Mouse (Mus musculus) kidney, postnatal 36 days (tissue): ENCODE results near the gene Ulk2.
"Not testable (repeated sequence)": the region's sequence is repeated elsewhere in the genome, so short reads cannot be mapped to it uniquely, and the experiment has no call there.

ENCODE experiments used
- DNase-seq, 2 experiments: peaks; one replicate each; pipeline ENCODE4 v3.0.0; 2021 to 2022; ENCODE audit warnings: mixed read lengths in 2 of 2

Gene Ulk2

DNA sequence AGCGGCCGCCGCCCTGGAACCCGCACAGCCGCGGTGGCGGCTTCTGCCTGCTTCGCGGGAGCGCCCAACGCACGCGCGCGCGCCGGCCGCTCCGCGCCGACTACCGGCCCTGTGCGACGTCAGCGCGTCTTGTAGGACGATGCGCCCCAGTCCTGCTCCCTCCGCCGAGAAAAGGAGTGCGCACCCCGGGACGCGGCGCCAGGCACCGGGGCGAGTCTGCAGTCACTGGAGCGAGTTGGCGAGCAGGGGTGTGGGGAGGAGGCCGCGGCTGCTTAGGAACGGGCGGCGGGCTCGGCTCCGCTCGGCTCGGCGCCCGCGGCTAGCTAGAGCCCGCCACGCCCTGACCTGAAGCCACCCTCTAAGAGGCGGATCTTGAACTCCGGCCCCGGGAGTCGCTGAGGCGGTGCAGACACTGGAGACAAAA lies at the start of gene Ulk2:
Gene Ulk2 (minus strand): TSS at position 86 of the 424 bp plus-strand sequence.
- peak; percentile 90 to 92 for DNase-seq

DNA sequence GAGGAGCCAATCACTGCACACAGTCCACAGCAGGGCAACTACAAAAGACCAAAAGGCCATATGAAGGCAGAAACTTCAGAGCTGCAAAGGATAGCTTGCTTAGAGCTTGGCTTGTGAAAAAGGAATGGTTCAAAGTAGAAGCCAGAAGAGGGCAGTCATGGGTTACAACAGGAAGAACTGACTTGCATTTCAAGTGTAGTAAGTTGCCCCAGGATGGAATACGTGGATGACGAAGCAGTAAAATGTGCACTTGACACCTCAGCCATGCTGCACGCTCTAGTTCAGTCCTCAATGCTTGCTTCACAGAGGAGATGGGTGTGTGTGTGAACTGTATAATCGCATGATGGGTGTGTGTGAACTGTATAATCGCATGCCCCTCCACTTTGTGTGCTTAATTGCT lies 27.3 kb upstream of the Ulk2 start:
- peak; percentile 7 to 14 for DNase-seq

DNA sequence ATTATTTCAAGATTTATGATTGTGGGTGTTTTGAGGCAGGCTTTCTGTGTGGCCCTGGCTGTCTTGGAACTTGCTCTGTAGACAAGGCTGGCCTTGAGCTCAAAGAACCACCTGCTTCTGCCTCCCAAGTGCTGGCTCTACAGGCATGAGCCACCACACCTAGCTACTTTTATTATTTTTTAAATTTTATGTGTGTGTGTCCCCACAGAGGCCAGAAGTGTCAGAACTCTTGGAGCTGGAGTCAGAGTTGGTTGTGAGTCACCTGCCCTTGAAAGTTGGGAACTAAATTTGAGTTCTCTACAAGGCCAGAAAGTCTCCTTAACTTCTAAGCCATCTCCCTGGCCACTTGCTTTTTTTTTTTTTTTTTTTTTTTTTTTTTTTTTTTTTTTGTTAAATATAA lies 25.0 kb upstream of the Ulk2 start:
- no peak for DNase-seq

DNA sequence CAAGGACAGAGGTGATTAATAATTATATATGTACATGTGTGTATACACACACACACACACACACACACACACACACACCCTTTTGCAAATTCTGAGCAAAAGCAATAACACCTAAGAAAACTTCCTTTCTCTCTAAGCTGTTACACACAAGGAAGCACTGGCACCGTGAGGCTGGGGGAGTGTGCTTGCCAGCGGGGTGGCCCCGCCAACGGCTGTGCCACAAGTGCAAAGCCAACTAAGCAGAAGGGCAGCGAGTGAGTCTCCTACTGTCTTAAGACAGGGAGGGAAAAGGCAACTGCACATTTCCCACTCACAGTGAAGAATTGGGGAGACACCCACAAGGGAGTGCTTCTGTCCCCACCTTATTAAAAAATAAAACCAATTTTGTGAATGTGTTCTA lies 17.0 kb upstream of the Ulk2 start:
- DNase-seq = no peak

DNA sequence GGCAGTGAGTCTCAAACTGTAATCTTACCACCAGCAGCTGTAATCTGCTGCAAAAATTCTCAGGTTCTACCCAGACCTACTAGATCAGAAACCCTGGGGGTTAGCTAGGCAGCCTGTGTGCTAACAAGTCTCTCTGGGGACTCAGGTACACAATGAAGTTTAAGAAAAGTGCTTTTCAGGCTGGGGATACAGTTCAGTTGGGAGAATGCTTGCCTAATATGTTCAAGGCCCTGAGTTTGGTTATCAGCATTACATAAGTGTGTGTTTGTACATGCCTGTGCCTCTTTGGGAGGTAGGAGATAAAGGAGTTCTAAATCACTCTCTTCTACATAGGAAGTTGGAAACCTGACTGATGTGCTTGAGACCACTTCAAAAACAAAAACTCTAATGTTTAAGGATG lies 12.0 kb upstream of the Ulk2 start:
- DNase-seq = no peak

DNA sequence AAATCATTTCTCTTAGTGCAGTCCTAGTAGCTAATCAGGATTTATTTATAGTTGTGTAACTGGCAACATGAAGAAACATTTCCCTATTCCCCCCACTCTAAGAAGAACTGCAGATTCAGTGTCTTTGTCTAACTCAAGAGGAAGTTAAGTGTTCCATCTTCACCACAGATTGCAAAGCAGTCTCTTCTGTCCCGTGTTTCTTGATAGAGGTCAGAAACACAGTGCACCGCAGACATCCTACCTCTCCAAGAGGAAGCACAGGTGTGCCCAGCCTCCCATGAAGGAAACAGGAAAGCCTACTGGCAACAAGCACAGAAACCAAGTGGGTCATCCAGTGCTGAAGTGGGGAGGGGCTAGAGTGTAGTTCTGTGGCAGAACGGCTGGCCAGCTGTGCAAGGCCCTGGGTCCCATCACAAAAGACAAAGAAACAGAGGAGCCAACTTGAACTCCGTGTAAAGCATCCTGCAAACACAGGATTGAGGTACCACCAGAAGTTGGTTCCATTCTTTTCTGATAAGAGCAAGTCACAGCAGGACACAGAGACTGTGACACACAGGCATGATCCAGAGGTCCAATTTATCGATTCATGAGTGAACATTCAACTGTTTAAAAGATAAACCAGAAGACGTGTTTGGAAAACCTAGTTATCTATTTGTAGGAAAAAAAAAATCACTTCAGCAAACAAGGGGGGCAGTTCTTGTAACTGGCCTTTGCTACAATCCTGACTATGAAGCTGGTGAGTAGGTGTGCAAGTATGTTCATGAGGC lies 7.1 kb upstream of the Ulk2 start:
- no peak for DNase-seq

DNA sequence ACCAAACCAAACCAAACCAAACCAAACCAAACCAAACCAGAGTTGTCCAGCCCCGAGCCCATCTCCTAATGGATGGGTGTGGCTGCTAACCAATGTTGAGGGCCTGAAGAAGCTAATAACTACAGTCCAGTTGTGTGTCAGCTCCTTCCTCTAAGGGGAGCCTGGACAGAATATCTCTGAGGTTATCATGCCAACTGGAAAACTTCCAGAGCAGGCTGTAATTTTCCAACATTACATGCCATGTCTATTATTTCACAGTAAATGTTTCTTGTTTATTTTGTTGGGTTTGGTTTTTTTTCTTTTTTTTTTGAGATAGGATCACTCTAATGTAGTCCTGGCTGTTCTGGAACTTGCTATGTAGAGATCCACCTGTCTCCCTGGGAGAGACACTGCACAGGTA lies 4.4 kb upstream of the Ulk2 start:
- peak in 1 of 2 experiments; percentile 12 for DNase-seq

DNA sequence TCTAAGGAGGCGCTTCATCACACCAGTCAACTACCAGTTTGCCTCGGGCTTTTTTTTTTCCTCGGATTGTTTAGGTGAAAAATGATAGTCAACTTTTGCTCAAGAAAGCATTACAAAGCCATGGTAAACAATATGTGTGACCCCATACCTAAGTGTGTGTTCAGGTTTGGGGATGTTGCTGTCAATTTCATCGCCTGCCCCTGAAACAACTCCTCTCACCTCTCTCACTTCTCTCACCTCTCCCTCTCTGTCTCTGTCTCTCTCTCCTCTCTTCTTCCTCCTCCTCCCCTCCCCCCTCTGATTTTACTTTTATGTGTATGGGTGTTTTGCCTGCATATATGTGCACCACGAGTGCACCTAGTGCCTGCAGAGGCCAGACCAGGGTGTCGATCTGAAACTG lies 666 bp upstream of the Ulk2 start:
- no peak for DNase-seq

DNA sequence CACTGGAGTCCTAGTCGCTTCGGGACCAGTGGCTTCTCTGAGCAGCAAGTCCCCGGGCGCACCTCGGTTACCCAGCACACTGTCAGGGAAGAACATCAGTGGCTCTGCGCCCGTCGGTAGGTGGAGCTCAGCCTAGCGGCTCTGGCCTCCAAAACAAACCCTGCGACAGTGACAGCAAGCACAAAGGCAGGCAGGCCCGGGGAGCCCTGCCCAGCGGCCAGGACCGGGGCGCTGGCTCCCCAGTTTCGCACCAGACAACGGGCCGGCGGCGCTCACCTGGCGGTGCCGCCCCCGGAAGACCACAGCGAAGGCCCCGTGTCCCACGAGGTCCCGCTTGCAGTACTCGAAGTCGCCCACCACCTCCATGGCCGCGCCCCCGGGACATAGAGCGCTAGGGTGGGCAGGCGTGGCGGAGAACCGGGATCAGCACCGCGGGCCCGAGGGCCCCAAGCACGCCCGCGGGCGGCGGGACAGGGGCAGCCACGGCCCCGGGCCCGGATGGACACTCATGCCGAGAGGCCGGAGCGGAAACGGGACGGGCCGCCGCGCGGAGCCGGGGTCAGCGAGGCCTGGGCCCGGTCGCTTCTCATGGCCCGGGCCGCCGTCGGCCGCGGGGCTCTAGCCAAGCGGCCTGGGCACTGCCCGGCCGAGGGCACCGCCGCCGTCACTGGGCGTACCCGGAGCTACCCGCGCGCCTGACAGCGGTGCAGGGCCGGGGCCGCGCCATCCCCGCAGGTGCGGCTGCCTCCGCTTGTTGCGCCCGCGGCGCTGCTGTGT lies 474 bp downstream of the Ulk2 start:
- peak; percentile 87 to 89 for DNase-seq

DNA sequence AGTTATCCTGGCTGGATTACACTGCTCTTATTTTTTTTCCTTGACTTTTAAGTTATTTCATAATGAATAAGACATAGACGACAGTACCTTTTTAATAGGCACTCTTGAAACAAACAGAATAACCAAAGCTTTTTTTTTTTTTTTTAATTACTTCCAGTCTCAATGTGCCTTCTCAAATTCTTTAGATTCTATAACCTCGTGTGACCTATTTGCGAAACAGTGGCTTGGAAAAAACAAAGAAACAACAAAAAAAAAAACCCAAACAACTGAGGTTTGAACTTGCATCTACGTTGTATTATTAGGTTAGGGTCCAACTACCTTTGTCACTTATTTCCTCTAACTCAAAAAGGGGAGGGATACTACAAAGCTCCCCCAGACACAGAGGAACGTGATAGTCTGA lies 1.2 kb downstream of the Ulk2 start:
- DNase-seq = no peak

DNA sequence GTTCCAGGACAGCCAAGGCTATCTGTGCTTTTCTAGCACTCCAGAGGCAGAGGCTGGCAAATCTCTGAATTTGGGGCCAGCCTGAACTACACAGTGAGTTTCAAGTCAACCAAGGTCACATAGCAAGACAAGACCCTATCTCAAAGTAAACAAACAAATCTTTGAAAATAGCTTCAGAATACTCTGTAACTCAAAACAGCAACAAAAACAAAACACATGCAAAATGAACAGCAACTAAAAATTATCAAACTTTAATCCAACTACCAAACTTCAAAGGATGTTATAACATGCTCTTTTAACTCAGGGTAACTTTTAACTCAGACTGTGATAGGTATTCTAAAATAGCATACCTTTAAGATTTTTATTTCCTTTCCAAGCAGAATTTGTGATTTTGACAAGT lies 2.0 kb downstream of the Ulk2 start:
- no peak for DNase-seq

DNA sequence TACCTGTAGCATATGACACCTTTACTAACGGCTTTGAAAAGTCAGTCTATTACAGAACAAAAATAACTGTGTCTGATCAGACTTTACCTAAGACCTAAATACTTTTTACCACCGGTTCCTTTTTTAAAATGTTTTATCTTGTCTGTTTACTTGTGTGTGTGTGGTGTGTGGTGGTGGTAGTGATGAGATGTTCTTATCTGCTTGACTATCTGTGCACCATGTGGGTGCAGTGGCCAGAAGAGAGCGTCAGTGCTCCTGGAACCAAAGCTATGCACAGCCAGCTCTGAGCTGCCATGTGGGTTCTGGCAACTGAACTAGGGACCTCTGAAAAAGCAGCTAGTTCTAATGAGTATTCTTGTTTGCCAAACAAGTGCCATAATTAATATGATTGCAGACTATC lies 3.7 kb downstream of the Ulk2 start:
- peak; percentile 8 to 43 for DNase-seq

DNA sequence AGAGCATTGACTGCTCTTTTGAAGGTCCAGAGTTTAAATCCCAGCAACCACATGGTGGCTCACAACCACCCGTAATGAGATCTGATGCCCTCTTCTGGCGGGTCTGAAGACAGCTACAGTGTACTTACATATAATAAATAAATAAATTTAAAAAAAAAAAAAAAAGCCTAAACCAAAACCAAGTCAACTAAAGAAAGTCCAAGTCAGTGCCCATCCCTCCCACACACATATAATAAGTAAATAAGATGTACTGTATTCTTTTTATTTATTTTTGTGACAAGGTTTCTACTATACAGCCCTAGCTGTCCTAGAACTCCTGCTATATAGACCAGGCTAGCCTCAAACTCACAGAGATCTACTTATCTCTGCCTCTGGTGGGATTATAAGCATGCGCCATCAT lies 14.2 kb downstream of the Ulk2 start:
- DNase-seq = not testable (repeated sequence)

DNA sequence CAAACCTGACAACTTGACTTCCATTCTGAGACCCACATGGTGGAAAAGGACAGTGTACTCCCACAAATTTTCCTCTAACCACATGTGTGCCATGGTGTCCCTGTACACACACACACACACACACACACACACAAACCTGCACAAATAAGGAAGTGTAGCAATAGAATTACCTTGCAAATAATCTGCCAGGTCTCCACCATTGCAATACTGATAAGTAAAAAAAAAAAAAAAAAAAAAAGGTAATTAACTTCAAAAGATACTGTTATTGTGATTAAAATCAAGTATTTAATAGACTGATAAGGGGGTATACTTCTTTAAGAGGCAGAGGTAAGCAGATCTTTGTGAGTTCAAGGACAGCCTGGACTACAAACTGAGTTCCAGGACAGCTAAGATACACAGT lies 14.9 kb downstream of the Ulk2 start:
- DNase-seq = no peak

DNA sequence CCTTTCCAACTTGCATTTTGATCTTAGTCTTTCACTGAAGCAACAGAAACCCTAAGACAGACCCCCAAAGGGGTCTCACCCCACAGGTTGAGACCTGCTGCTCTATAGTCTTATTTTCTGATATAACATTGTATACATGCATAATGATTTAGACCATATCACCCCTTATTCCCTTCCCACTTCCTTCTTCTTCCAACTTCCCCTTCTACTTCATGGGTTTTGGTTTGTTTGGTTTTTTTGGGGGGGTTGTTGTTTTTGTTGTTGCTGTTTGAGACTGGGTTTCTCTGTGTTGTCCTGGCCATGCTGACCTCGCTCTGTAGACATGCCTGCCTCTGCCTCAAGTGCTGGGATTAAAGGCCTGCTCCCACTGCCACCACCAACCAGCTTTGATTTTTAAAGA lies 15.7 kb downstream of the Ulk2 start:
- DNase-seq = no peak

DNA sequence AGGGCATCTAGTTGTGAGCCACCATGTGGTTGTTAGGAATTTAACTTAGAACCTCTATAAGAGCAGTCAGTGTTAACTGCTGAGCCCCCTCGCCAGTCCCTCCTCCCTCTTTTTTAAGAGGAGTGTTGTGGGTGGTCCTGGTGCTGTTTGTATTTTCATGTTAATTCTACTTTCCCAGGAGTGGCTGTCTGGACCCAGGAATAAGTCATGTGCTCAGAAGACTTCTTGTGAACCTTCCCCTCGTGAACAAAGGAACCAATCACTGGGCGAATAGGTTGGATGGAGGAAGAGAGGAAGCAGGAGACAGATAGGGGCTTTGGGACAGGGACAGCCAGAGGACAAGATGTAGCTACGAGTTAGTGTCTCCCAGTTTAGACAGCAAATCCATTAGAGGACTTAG lies 45.1 kb downstream of the Ulk2 start:
- no peak for DNase-seq

DNA sequence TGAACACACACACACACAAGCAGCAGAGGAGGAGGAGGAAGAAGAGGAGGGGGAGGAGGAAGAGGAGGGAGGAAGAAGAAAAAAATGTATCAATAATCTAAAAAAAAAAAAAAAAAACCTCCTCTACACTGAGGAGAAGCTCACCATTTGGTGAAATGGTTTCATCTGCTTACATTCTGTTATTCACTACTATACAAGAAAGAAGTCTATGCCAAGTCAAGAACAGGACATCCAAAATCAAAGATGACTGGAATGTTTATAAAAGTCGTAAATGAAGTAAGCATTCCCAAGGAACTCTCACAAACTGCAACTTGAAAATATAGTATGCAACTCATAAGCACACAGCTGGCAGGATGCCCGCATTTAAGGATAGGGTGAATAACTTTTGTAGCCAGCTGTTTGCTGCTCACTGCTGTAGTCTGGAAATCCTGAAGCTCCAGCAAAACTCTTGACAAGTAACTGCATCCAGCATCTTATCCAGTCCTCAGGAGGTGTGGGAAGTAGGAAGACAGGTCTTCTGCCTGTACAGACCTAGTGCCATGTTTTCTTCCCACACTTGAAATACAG lies 46.2 kb downstream of the Ulk2 start:
- no peak for DNase-seq

DNA sequence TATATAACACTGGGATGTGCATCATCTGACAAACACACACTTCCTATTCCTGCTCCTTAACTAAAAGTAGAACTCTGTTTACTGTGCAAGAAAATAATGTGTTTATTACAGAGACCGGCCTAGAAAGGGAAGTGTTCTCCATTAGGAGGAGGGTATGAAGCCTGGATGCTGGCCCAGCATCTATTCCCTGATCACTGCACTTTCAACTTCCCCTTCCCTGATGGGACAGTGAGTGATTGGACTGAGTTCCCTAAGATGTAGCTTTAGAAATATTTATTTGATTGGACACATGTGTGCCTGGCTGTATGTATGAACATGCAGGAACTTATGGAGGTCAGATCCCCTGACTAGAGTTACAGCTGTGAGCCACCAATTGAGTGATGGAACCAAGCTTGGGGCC lies 61.4 kb downstream of the Ulk2 start:
- no peak for DNase-seq

DNA sequence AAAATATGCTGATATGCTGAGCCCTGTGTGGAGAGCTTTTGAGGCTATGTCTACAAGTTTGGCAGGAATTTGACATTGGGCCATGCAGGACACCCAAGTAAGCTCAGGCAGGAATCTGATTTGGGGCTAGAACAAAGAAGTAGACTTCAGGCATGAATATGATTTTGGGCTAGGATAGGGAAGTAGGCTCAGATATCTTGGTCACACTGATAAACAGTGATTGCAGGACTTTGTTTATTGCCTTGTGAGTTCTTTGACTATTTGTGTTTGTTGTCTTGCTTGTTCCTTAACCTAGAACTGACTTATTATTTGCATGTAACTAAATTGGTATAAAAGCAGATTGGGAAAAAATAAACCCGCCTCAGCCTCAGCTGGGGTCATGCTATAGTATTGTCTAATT lies 66.3 kb downstream of the Ulk2 start:
- DNase-seq = no peak

DNA sequence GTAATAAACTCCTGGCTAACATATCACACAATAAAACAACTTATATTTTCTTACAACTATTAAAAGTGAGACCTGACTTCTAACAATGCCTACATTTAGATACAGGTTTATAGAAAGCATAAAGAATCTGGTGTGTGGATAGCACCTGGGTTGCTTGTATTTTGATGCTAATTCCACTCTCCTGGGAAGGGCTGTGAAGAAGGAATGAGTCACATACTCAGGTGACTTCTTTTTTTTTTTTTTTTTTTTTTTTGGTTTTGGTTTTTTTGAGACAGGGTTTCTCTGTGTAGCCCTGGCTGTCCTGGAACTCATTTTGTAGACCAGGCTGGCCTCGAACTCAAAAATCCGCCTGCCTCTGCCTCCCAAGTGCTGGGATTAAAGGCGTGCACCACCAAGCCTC lies 72.3 kb downstream of the Ulk2 start:
- DNase-seq = not testable (repeated sequence)

DNA sequence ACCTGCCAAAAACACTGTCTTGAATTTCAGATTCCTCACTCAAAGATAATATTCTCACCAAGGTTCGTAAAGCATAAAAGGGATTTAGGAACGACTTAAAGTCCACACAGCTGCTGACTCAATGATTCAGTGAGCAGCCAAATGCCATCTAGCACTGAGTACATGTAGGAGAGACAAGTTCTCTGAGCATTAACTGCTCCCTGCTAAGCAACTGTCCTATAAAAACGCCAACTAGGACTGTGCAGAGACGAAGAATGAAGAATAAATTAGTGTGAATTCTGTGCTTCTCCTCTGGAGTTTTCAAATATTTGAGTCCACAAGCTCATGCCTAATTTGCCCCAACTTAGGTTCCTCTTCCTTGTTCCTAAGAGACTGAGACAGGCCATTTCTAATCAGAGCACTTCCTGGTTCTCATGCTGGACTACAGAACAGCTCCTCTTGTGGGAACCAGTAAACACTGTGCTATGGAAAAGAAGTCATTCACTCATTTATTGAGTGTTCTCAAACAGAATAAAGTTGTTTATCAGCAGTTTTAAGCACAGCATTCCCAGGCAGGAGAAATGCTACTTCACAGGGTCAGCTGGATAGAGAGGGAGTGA lies 80.2 kb downstream of the Ulk2 start:
- no peak for DNase-seq

DNA sequence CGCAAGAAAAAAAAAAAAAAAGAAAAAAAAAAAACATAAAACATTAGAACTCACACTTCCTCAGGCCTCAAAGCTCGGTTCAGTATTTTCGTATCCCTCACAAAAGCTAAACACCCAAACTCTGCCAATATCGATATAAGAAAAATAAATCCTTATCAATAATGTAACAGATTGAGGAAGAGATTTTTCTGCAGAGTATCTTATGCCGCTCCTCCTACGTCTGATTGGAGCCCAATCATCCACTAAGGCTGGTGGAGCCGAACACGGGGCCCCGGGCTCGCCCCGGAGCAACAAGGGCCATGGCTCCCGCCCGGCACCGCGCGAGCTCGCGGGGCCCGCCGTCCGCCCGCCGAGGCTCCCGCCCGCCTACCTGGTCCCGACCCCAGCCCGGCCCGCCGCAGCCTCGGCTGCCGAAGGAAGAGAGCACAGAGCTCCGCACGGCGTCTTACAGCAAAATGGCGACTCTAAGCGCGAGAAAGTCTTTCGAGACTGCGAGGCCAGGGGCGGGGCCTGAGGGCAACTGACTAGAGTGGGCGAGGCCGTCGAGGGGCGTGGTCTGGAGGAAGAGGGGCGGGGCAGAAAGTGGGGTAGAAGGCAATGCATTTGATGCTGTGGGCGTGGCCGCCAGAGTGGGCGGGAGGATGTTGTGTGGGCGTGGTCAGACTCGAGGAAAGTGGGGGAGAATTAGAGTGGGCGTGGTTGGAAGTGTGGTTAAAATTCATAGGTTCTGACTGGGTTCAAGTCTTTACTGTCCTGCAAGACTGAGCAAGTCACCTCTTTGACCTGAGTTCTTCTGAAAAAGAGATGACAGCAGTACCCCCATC lies 93.1 kb downstream of the Ulk2 start, which contains the start of gene Prpsap2:
Gene Prpsap2 (minus strand): TSS at position 505 of the 824 bp plus-strand sequence.
- peak; percentile 99 to 100 for DNase-seq

DNA sequence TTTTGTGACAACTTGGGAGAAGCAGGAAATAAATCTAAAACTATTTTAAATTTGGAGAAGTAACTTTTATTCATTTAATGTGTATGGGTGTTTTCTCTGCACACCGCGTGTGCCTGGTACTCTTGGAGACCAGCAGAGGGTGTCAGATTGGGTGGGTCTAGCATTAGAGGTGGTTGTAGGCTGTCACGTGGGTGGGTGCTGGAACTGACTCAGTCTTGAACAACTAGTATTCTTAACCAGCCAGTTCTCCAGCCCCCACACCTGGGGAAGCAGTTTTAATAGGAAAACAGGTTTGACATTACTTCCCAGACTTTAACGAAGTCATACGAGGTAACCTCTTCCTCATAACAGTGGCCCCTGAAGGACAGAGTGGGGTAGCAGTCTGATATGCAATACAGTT lies 94.4 kb downstream of the Ulk2 start:
- DNase-seq = no peak
